Mouse (Mus musculus): ENCODE data around the gene 9230102O04Rik. TPM values are rescaled to one million over a fixed set of nuclear protein-coding genes. Genes with fewer than 3 reads are reported as not detected.
A peak's percentile ranks its signal among the peaks of the same experiment; 100 is the strongest.

Gene 9230102O04Rik
- polyA plus RNA-seq, 1 experiment from 2014 or later, result not detected

DNA sequence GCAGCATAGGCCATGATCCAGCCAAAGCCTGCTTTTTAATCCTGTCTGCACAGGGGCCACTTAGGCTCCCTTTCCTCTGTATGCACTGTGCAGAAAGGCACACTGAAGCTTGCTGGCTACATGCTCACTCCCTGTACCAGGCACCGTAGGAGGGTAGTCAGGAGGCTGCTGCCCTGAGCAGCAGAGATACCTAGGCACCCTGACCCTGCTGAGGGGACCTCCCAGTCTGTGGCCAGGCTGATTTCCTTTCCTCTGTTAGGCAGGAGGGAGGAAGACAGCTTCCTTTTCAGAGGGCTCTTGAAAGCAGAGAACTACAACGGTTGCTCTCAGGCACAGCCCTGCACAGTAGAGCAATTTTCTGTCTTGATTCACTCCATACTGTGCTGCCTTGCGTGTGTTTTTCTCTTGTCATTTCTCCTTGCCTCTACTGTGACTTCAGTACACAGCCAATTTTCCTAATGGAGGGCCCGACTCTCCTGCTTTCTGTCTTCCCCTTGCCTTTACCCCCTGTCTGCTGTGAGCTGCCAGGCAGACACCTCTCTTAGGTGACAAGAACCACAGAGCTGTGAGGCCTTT is 18.1 kb downstream of the 9230102O04Rik start:
- ATAC-seq (ENCODE audit: low read depth) (0 out of 2 replicates have a peak, but pooled peaks have one; percentile 20), DNase-seq (ENCODE audit: low spot score) (no peak)
- peak overlapping the region; percentile 24; the same call in 1 of the 2 replicates for H3K4me2 ChIP-seq (ENCODE audit: low read depth, low read length)
- H3K27ac ChIP-seq (replicated peaks; ENCODE audit: low read depth, low read length), result no peak overlapping the region
- H3K9ac ChIP-seq (ENCODE audit: low read depth, low read length), result 0 out of 2 replicates have a peak overlapping the region, but pooled peaks have one; percentile 45
- no peak overlapping the region for H3K4me3 ChIP-seq (ENCODE audit: low read depth, low read length)
- H3K4me1 ChIP-seq (ENCODE audit: control insufficient read depth, insufficient read depth, low read length), result no peaks in the 10 kb centered on the region
- H3K36me3 ChIP-seq (ENCODE audit: control insufficient read depth, insufficient read depth, low read length), result no peaks in the 10 kb centered on the region; the same call in 1 of the 2 replicates
- H3K9me3 ChIP-seq (ENCODE audit: control insufficient read depth, low read length), result no peaks in the 10 kb centered on the region
- WGBS, result 24% methylated on average over 4 of the region's 4 CpGs
- peaks cover 41% of the 10 kb centered on the region for H3K27me3 ChIP-seq (replicated peaks; ENCODE audit: control insufficient read depth, insufficient read depth, low read length)

DNA sequence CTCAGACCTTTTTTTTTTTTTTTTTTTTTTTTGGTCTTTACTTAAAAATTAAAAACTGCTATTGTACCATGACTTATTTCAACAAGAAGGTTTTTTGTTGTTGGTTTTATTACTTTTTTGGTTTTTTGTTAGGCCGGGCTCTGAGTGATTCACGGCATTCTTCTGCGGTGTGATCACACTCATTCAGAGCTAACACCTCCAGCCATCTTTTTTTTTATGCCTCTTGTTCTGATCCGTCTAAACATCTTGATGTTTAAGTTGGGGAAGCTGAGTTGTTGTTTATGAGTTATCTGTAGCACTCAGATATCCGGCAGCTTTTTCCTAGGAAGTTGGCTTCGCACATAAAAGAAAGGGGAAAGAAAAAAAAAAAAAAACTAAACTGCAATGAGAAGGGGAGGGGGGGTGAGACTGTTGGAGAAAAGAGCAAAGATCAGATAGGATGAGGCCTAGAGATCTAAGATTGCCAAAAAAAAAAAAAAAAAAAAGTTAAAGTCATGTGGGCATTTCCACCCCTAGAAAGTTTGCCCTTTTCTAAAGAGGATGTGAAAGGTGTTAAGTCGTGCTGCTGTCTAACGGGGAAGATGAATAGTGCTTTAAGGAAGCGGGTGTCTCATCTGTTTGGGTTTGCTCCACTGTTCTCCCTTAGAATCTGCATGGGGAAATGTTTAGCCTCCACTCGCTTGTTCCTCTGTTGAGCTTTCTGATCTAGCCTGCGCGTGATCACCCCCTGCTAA is 22.1 kb downstream of the 9230102O04Rik start:
- ATAC-seq (ENCODE audit: low read depth) (no peak), DNase-seq (ENCODE audit: low spot score) (no peak)
- Histone ChIP-seq H3K27me3 (replicated peaks; ENCODE audit: control insufficient read depth, insufficient read depth, low read length) (peaks cover 3% of the 10 kb centered on the region; the same call in 1 of the 2 replicates), H3K27ac (replicated peaks; ENCODE audit: low read depth, low read length) (no peak overlapping the region), H3K9ac (ENCODE audit: low read depth, low read length) (no peak overlapping the region), H3K4me2 (ENCODE audit: low read depth, low read length) (no peak overlapping the region), H3K9me3 (ENCODE audit: control insufficient read depth, low read length) (no peaks in the 10 kb centered on the region), H3K36me3 (ENCODE audit: control insufficient read depth, insufficient read depth, low read length) (no peaks in the 10 kb centered on the region; the same call in 1 of the 2 replicates), H3K4me1 (ENCODE audit: control insufficient read depth, insufficient read depth, low read length) (no peaks in the 10 kb centered on the region), H3K4me3 (ENCODE audit: low read depth, low read length) (no peak overlapping the region)
- 72% methylated on average over 12 of the region's 12 CpGs for WGBS

DNA sequence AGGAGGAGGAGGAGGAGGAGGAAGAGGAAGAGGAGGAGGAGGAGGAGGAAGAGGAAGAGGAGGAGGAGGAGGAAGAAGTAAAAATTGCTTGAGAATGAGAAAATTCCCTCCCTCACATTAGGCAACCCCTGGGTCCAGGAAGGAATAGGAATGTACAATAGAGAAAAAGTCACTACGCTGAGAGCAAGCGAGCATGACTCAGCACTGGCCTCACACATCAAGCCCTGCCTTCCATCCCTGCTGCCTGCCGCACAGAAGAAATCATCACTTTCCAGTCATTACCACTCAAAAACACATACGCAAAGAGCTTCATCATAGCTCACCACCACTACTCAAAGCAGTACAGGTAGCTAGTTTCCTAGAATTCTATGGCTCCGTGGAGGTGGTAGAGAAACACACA is 28.6 kb downstream of the 9230102O04Rik start:
- DNase-seq (ENCODE audit: low spot score) (no peak), ATAC-seq (ENCODE audit: low read depth) (no peak)
- Histone ChIP-seq H3K4me3 (ENCODE audit: low read depth, low read length) (no peak overlapping the region), H3K27ac (replicated peaks; ENCODE audit: low read depth, low read length) (no peak overlapping the region), H3K9me3 (ENCODE audit: control insufficient read depth, low read length) (no peaks in the 10 kb centered on the region), H3K36me3 (ENCODE audit: control insufficient read depth, insufficient read depth, low read length) (no peaks in the 10 kb centered on the region), H3K4me2 (ENCODE audit: low read depth, low read length) (no peak overlapping the region), H3K4me1 (ENCODE audit: control insufficient read depth, insufficient read depth, low read length) (no peaks in the 10 kb centered on the region), H3K9ac (ENCODE audit: low read depth, low read length) (no peak overlapping the region), H3K27me3 (replicated peaks; ENCODE audit: control insufficient read depth, insufficient read depth, low read length) (no peaks in the 10 kb centered on the region)
- 88% methylated on average over 4 of the region's 5 CpGs for WGBS

DNA sequence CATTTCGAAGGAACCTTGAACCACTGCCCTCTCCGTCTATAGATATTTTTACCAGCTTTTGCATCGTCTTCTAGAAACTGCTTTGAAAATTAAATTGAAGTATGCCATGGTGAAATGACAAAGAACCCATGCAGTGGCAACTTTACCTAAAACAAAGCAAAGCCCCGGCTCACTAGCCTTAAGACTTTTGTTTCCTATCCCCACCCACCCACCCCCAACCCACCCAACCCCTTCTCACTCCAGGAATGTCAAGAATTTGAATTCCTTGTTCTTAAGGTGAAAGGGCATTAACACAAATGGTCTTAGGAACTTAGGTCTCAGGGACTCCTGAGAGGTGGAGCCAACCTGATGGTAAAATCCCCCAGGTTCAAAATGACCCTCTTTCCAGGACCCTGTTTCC is 33.5 kb downstream of the 9230102O04Rik start:
- DNase-seq (ENCODE audit: low spot score), result no peak
- H3K9ac ChIP-seq (ENCODE audit: low read depth, low read length), result no peak overlapping the region
- ATAC-seq (ENCODE audit: low read depth), result no peak
- H3K27ac ChIP-seq (replicated peaks; ENCODE audit: low read depth, low read length), result no peak overlapping the region
- no peaks in the 10 kb centered on the region for H3K27me3 ChIP-seq (replicated peaks; ENCODE audit: control insufficient read depth, insufficient read depth, low read length)
- H3K9me3 ChIP-seq (ENCODE audit: control insufficient read depth, low read length), result no peaks in the 10 kb centered on the region
- 59% methylated on average over 3 of the region's 4 CpGs for WGBS
- H3K36me3 ChIP-seq (ENCODE audit: control insufficient read depth, insufficient read depth, low read length), result no peaks in the 10 kb centered on the region
- H3K4me3 ChIP-seq (ENCODE audit: low read depth, low read length), result no peak overlapping the region
- no peaks in the 10 kb centered on the region for H3K4me1 ChIP-seq (ENCODE audit: control insufficient read depth, insufficient read depth, low read length)
- no peak overlapping the region for H3K4me2 ChIP-seq (ENCODE audit: low read depth, low read length)

DNA sequence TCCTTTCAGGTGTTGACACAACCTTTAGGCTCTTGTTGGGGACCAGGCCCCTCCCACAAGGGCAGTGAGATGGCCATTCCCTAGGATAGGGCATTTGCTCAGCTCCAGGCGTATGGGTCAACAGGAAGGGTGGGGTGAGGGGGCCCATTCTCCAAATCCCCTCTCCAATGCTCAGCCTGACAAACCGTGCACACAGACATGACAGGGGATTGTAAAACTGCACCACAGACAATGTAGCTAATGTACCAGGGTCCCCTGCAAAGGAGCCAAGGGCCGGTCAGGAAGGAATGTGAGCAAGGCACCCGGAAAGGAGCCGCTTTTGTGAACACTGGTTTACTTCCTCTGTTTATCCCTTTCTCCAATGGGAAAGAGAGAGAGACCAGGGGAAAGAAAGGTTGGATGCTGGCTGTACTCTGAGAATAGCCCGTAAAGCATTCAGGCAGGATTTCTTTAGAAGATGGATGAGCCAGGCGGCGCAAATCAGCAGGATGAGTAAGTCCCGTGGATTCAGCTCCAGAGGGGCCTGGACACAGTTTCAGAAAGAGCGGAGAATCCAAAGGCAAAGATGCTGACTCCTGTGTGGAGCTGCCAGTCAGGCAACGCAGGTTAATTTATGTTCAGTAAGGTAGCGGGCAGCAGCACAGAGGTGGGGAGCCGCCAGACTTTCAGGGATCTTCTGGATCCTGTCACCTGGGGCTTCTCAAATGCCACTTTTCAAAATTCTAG is 36.3 kb downstream of the 9230102O04Rik start:
- no peak for DNase-seq (ENCODE audit: low spot score)
- Histone ChIP-seq H3K4me1 (ENCODE audit: control insufficient read depth, insufficient read depth, low read length) (no peaks in the 10 kb centered on the region), H3K36me3 (ENCODE audit: control insufficient read depth, insufficient read depth, low read length) (no peaks in the 10 kb centered on the region), H3K9ac (ENCODE audit: low read depth, low read length) (no peak overlapping the region), H3K27ac (replicated peaks; ENCODE audit: low read depth, low read length) (no peak overlapping the region), H3K9me3 (ENCODE audit: control insufficient read depth, low read length) (no peaks in the 10 kb centered on the region), H3K4me3 (ENCODE audit: low read depth, low read length) (no peak overlapping the region), H3K4me2 (ENCODE audit: low read depth, low read length) (no peak overlapping the region), H3K27me3 (replicated peaks; ENCODE audit: control insufficient read depth, insufficient read depth, low read length) (no peaks in the 10 kb centered on the region)
- ATAC-seq (ENCODE audit: low read depth), result no peak
- WGBS, result 53% methylated on average over 13 of the region's 13 CpGs

DNA sequence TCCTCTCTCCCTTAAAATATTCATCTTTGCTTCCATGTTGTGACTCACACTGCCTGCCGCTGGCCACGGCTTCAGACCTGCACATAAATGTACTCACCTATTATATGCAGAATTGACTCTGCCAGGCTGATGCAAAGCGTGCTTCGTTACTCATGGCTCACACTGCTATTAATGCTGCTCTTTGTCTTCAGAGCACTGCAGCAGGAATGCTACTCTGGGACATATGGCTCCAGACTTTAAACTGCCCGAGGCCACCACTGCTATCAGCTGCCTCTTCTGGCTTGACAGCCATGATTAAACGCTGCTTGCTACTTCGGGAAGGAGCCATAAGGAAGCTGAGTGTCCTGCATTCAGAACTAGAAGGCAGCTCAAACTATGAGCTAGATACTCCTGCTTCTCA is 54.1 kb downstream of the 9230102O04Rik start:
- Histone ChIP-seq H3K4me3 (ENCODE audit: low read depth, low read length) (no peak overlapping the region), H3K36me3 (ENCODE audit: control insufficient read depth, insufficient read depth, low read length) (no peaks in the 10 kb centered on the region), H3K4me1 (ENCODE audit: control insufficient read depth, insufficient read depth, low read length) (no peaks in the 10 kb centered on the region), H3K4me2 (ENCODE audit: low read depth, low read length) (no peak overlapping the region), H3K9me3 (ENCODE audit: control insufficient read depth, low read length) (no peaks in the 10 kb centered on the region), H3K27ac (replicated peaks; ENCODE audit: low read depth, low read length) (no peak overlapping the region), H3K9ac (ENCODE audit: low read depth, low read length) (no peak overlapping the region), H3K27me3 (replicated peaks; ENCODE audit: control insufficient read depth, insufficient read depth, low read length) (no peaks in the 10 kb centered on the region)
- DNase-seq (ENCODE audit: low spot score) (no peak), ATAC-seq (ENCODE audit: low read depth) (no peak)
- 41% methylated on average over 7 of the region's 7 CpGs for WGBS

DNA sequence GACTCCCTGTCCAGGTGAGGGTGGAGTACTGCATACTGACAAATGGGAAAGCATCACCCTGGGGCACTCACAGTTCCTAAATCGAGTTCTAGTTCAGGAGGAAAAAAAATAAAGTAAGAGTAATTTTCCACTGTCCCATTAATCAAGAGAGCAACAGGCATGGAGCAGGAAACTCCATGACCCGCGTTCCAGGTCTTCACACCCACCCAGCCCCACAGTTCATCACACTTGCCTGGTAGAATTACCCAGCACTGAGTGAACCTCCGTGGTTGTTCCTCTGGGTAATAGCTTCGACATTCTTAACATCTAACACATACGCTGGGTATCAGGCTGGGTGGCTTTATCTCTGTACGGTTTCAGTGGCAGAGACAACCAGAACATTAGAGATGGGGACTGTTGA is 55.6 kb downstream of the 9230102O04Rik start:
- Histone ChIP-seq H3K4me2 (ENCODE audit: low read depth, low read length) (no peak overlapping the region), H3K27me3 (replicated peaks; ENCODE audit: control insufficient read depth, insufficient read depth, low read length) (no peaks in the 10 kb centered on the region), H3K27ac (replicated peaks; ENCODE audit: low read depth, low read length) (no peak overlapping the region), H3K9me3 (ENCODE audit: control insufficient read depth, low read length) (no peaks in the 10 kb centered on the region), H3K36me3 (ENCODE audit: control insufficient read depth, insufficient read depth, low read length) (no peaks in the 10 kb centered on the region), H3K9ac (ENCODE audit: low read depth, low read length) (no peak overlapping the region), H3K4me1 (ENCODE audit: control insufficient read depth, insufficient read depth, low read length) (no peaks in the 10 kb centered on the region), H3K4me3 (ENCODE audit: low read depth, low read length) (no peak overlapping the region)
- no peak for ATAC-seq (ENCODE audit: low read depth)
- WGBS, result 84% methylated on average over 7 of the region's 7 CpGs
- no peak for DNase-seq (ENCODE audit: low spot score)
